Mouse (Mus musculus) yolk sac, embryonic 10.5 days (tissue): Measurements from ENCODE around the gene Abcc5.

Experiments used
- DNase-seq: peaks from one replicate; pipeline ENCODE4 v3.0.0-alpha.2; 2017; ENCODE audit warnings: low spot score

The Abcc5 gene

DNA sequence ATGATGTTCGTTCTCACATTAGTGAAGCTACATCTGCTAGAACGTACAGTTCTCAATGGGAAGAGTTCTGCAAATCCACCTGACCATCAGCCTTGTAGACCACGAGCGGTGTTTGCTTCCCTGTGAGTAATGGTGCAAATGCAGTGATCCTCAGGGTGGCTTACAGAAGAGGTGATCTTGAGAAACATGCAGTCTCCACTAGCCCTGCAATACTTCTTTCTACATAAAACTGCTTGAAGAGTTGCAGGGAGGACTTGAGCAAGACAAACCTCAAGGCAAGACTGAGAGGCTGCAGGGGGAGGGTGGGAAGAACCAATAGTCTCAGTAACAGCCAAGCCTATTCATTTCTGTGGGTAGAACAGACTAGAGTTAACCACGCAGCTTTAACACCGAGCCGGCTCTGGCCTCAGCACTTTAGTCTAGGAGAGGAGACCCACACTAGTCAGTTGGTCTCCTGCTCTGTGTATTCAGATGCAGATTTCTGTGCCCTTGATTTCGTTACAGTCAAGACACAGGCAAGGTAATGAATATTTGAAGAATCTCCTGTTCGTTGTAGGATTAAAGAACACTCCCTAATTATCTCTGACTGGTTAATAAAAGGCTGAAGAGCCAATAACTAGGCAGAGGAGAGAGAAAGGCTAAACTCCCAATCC, 66.4 kb downstream of the Abcc5 start:
- no peak for DNase-seq

GRCm38 (mm10) chr16:20357837-20358236, 68.4 kb downstream of the Abcc5 start:
- DNase-seq, result no peak

DNA sequence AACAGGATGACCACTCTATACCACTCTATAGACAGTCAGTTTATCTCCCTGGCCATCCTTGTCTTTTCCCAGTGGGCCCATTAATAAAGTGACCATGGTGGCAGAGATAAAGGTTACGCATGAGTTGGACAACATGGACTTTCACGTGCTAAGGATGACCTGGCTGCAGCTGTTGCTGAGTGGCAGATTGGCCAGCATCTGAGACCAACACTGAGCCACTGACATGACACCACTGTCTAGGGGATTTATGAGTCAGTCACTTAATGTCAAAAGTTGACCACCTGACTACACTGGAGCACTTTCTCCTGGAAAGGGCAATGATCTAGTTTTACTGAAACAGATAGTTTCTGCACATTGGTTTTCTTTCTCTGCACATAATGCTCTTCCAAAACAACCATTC, 71.4 kb downstream of the Abcc5 start:
- no peak for DNase-seq

DNA sequence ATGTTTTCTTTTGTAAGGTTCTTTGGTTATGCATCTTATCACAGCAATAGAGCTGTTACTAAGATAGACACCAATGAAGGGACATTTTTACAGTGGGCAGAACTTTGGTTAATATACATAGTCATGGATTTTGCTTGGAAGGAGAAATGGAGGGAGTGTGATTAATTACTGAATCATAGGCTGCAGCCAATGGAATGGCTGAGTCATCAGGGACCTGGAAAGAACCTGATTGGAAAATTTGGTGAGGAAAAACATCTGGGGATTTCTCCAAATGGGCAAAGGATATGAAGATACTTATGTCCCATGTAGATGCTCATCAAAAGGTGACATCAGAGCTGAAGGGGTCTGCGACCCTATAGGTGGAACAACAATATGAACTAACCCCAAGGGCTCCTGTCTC, 72.2 kb downstream of the Abcc5 start:
- DNase-seq, result no peak

- DNase-seq, result no peak
Observed at GRCm38 (mm10) chr16:20345464-20345863, 80.7 kb downstream of the Abcc5 start.

DNA sequence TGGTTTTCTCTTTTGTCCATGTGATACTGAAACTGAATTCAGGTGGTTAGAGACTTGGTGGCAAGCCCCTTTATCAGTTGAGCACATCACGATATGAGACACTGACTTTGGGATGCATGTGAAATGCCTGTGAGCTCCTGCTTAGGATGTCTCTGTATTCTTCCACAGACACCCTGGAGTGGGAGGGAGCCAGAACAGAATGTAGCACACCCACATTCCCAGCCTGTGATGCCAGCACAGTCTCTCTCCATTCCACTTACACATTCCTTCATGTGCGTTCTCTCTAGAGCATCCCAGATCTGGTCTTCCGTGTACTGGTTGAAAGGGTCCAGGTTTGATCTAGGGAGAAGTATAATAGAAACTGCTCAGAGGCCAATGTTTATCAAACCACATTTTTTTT, 87.6 kb downstream of the Abcc5 start:
- DNase-seq, result no peak

DNA sequence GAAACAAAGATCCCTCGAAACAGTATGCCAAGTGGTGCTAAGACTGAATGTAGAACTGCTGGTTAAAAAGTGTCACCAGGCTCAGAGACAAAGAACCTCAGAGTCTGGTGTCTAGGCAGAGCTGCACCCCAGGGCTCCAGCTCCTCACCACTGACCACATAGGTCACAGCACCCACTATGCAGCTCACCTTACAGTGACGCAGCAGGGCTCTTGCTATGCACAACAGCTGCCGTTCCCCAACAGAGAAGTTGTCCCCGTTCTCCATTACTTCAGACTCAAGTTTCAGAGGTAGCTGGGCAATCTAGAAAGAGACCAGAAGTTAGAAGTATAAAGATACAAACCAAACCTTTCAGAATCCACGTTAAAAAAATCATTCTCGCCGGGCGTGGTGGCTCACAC, 91.3 kb downstream of the Abcc5 start:
- DNase-seq, result no peak

GRCm38 (mm10) chr16:20328306-20328705, 97.9 kb downstream of the Abcc5 start:
- no peak for DNase-seq

- DNase-seq, result no peak
Observed at GRCm38 (mm10) chr16:20325286-20325685, 100.9 kb downstream of the Abcc5 start, which contains the start of gene Cyp2ab1. Gene Cyp2ab1, minus strand, starts transcription at chr16:20325404.

- DNase-seq, result no peak
Observed at GRCm38 (mm10) chr16:20323907-20324306, 102.3 kb downstream of the Abcc5 start.

- DNase-seq, result no peak
Observed at GRCm38 (mm10) chr16:20322274-20322673, 103.9 kb downstream of the Abcc5 start.

GRCm38 (mm10) chr16:20316770-20317169, 109.4 kb downstream of the Abcc5 start:
- no peak for DNase-seq

- no peak for DNase-seq
Observed at GRCm38 (mm10) chr16:20315266-20315665, 110.9 kb downstream of the Abcc5 start.

- no peak for DNase-seq
Observed at GRCm38 (mm10) chr16:20312272-20312671, 113.9 kb downstream of the Abcc5 start.

DNA sequence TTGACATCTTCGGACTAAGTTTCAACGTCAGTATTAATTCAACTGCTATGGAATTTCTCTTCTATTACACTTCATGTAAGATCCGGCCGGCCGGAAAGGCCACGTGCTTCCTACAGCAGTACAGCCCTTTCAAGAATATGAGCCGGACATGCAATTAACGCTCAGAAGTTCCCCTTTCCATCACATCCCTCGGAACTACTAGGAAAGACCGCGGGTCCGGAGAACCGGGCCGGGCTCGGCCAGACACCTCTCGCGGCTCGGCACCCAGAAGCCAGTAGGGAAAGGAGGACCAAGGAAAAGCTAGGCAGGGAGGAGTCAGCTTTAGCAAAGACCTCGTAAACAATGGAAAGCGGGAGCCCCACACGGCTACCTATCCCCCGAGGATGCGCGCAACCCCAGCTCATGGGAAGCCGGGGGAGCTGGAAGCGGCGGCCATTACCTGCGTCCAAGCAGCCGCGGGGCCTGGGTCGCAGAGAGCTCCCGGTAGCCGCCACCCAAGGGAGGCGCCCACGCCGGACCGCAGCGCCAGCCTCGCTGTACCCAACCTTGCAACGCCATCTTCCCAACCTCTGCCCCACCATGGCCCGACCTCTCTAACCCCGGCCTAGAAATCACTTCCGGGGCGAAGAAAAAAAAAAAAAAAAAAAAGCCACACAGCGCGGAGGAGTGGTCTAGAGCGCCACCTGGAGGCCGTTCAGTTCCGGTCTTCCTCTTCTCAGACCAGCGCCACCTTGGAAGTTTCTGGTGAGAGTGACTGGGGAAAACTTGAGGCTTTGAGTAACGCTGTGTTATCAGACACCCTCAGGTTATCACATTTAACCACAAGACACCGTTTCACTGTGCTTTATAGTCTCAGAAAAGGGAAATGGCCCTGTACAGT, 124.2 kb downstream of the Abcc5 start, which contains the start of gene Parl:
Parl (minus strand) TSS at position 618 of the 880 bp plus-strand sequence.
- DNase-seq, result peak; percentile 85

DNA sequence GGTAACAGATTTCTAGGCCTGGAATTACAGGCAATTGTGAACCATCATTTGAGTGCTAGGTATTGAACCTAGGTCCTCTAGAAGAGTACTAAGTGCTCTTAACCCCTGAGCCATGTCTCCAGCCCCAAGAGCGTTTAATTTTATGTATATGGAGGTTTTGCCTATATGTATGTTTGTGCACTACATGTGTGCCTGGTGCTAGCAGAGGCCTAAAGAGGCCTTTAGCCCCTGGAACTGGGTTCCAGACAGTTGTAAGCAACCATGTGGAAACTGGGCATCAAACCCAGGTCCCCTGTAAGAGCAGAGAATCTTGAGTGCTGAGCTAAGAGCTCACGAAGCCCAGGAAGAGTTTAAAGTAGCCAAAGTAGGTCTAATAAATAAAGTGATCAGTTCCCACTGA, 126.1 kb downstream of the Abcc5 start:
- DNase-seq, result no peak
